Mouse (Mus musculus) stomach, embryonic 14.5 days (tissue): ENCODE results near the gene Nr6a1. TPM values are rescaled to one million over a fixed set of nuclear protein-coding genes. Genes with fewer than 3 reads are reported as not detected.

Source experiments
- ATAC-seq: fragments of 200-750 bp; cut with Nextera tagmentation; 2 replicates; pipeline ENCODE4 v1.8.0; 2017; ENCODE audit warnings: low read depth, moderate TSS enrichment; ENCODE audit not compliant: insufficient number of reproducible peaks, insufficient read depth, low FRiP score
- H3K27ac ChIP-seq: fragments of 300-500 bp; sonication (generic); 2 replicates; pipeline ENCODE4 v1.5.1; 2014; ENCODE audit warnings: mild to moderate bottlenecking, low read length, moderate library complexity, mixed read lengths
- H3K27me3 ChIP-seq: fragments of 300-500 bp; sonication (generic); 2 replicates; pipeline ENCODE4 v1.6.1; 2014; ENCODE audit warnings: low read length, control low read depth, mixed read lengths; ENCODE audit not compliant: control insufficient read depth, insufficient read depth
- H3K36me3 ChIP-seq: fragments of 300-500 bp; sonication (generic); 2 replicates; pipeline ENCODE4 v1.6.1; 2014; ENCODE audit warnings: mild to moderate bottlenecking, control low read depth, low read length, moderate library complexity, mixed read lengths; ENCODE audit not compliant: control insufficient read depth, insufficient read depth
- H3K4me1 ChIP-seq: fragments of 300-500 bp; sonication (generic); 2 replicates; pipeline ENCODE4 v1.6.1; 2014; ENCODE audit warnings: low read length, control low read depth, mixed read lengths; ENCODE audit not compliant: control insufficient read depth, insufficient read depth
- H3K4me2 ChIP-seq: fragments of 300-500 bp; sonication (generic); replicated peaks from 2 replicates; pipeline ENCODE4 v1.6.1; 2014; ENCODE audit warnings: low read depth, low read length, control low read depth
- H3K4me3 ChIP-seq: fragments of 300-500 bp; sonication (generic); 2 replicates; pipeline ENCODE4 v1.5.1; 2014; ENCODE audit warnings: low read depth, low read length, control low read depth
- H3K9ac ChIP-seq: fragments of 300-500 bp; sonication (generic); replicated peaks from 2 replicates; pipeline ENCODE4 v1.6.1; 2014; ENCODE audit warnings: low read depth, mild to moderate bottlenecking, control low read depth, low read length, moderate library complexity, mixed read lengths
- H3K9me3 ChIP-seq: fragments of 300-500 bp; sonication (generic); 2 replicates; pipeline ENCODE4 v1.6.1; 2016; ENCODE audit warnings: low read depth, low read length, control low read depth; ENCODE audit not compliant: control insufficient read depth
- WGBS: fragments of 180-500 bp; shearing (Covaris S2); extraction: QIAGEN DNeasy Blood & Tissue Kit; methylation state at CpG from one replicate; pipeline ENCODE4 v1.1.7; 2014; 5-methylcytosine and 5-hydroxymethylcytosine counted together
- polyA plus RNA-seq: library from polyadenylated mRNA; unstranded; fragments of >200 nt; fragmentation: Nextera tagmentation; extraction: Ambion mirVana; gene quantifications from 2 replicates; pipeline ENCODE4 v1.2.1, GENCODE M21; 2014

Gene Nr6a1
- polyA plus RNA-seq, 1 experiment from 2014 or later: 2.6 TPM

- Histone ChIP-seq H3K4me1 (peaks cover 6% of the 10 kb centered on the region; the same call in 1 of the 2 replicates), H3K9me3 (no peaks in the 10 kb centered on the region), H3K4me3 (no peak overlapping the region), H3K9ac (no peak overlapping the region), H3K27me3 (no peaks in the 10 kb centered on the region), H3K4me2 (no peak overlapping the region), H3K36me3 (no peaks in the 10 kb centered on the region), H3K27ac (no peak overlapping the region)
- 30% methylated on average over 4 of the region's 4 CpGs for WGBS
- ATAC-seq: no peak
Measured at GRCm38 (mm10) chr2:38787338-38787737, 140.2 kb downstream of the Nr6a1 start.

- Histone ChIP-seq H3K27me3 (no peaks in the 10 kb centered on the region), H3K27ac (no peak overlapping the region), H3K36me3 (no peaks in the 10 kb centered on the region), H3K4me3 (no peak overlapping the region), H3K4me1 (peaks cover 11% of the 10 kb centered on the region; the same call in 1 of the 2 replicates), H3K4me2 (no peak overlapping the region), H3K9me3 (no peaks in the 10 kb centered on the region), H3K9ac (no peak overlapping the region)
- no peak for ATAC-seq
- WGBS: 31% methylated on average over 5 of the region's 5 CpGs
Measured at GRCm38 (mm10) chr2:38786216-38786960, 141.1 kb downstream of the Nr6a1 start.

- no peak overlapping the region for H3K9ac ChIP-seq
- no peaks in the 10 kb centered on the region for H3K9me3 ChIP-seq
- H3K4me2 ChIP-seq: no peak overlapping the region
- WGBS: 38% methylated on average over 3 of the region's 3 CpGs
- H3K36me3 ChIP-seq: no peaks in the 10 kb centered on the region
- H3K4me1 ChIP-seq: peaks cover 11% of the 10 kb centered on the region; the same call in 1 of the 2 replicates
- H3K4me3 ChIP-seq: no peak overlapping the region
- ATAC-seq: no peak
- H3K27ac ChIP-seq: no peak overlapping the region
- H3K27me3 ChIP-seq: no peaks in the 10 kb centered on the region
Measured at GRCm38 (mm10) chr2:38785113-38785512, 142.4 kb downstream of the Nr6a1 start.

- Histone ChIP-seq H3K27me3 (no peaks in the 10 kb centered on the region), H3K9ac (no peak overlapping the region), H3K4me2 (no peak overlapping the region), H3K9me3 (no peaks in the 10 kb centered on the region), H3K4me1 (peaks cover 11% of the 10 kb centered on the region; the same call in 1 of the 2 replicates), H3K36me3 (no peaks in the 10 kb centered on the region), H3K27ac (no peak overlapping the region), H3K4me3 (no peak overlapping the region)
- WGBS: 27% methylated on average over 11 of the region's 11 CpGs
- no peak for ATAC-seq
Measured at GRCm38 (mm10) chr2:38784396-38784795, 143.1 kb downstream of the Nr6a1 start.

GRCm38 (mm10) chr2:38783364-38783763 is 144.1 kb downstream of the Nr6a1 start:
- no peaks in the 10 kb centered on the region for H3K27me3 ChIP-seq
- H3K4me3 ChIP-seq: no peak overlapping the region
- H3K9ac ChIP-seq: no peak overlapping the region
- no peaks in the 10 kb centered on the region for H3K36me3 ChIP-seq
- peaks cover 11% of the 10 kb centered on the region; the same call in 1 of the 2 replicates for H3K4me1 ChIP-seq
- H3K9me3 ChIP-seq: no peaks in the 10 kb centered on the region
- ATAC-seq: no peak
- no peak overlapping the region for H3K27ac ChIP-seq
- WGBS: 63% methylated on average over 5 of the region's 5 CpGs
- no peak overlapping the region for H3K4me2 ChIP-seq

GRCm38 (mm10) chr2:38782731-38783130 is 144.8 kb downstream of the Nr6a1 start:
- no peaks in the 10 kb centered on the region for H3K27me3 ChIP-seq
- ATAC-seq: no peak
- H3K36me3 ChIP-seq: no peaks in the 10 kb centered on the region
- 9% methylated on average over 1 of the region's 1 CpGs for WGBS
- H3K9ac ChIP-seq: no peak overlapping the region
- no peak overlapping the region for H3K27ac ChIP-seq
- H3K4me3 ChIP-seq: no peak overlapping the region
- H3K4me1 ChIP-seq: peaks cover 11% of the 10 kb centered on the region; the same call in 1 of the 2 replicates
- no peak overlapping the region for H3K4me2 ChIP-seq
- no peaks in the 10 kb centered on the region for H3K9me3 ChIP-seq

- no peaks in the 10 kb centered on the region for H3K9me3 ChIP-seq
- no peak overlapping the region for H3K9ac ChIP-seq
- no peak for ATAC-seq
- H3K27ac ChIP-seq: no peak overlapping the region
- no peaks in the 10 kb centered on the region for H3K36me3 ChIP-seq
- no peaks in the 10 kb centered on the region for H3K27me3 ChIP-seq
- H3K4me3 ChIP-seq: no peak overlapping the region
- peaks cover 11% of the 10 kb centered on the region; the same call in 1 of the 2 replicates for H3K4me1 ChIP-seq
- 16% methylated on average over 6 of the region's 6 CpGs for WGBS
- H3K4me2 ChIP-seq: no peak overlapping the region
Measured at GRCm38 (mm10) chr2:38781945-38782720, 145.4 kb downstream of the Nr6a1 start.

- ATAC-seq: no peak
- Histone ChIP-seq H3K4me2 (no peak overlapping the region), H3K9me3 (no peaks in the 10 kb centered on the region), H3K27me3 (no peaks in the 10 kb centered on the region), H3K4me3 (no peak overlapping the region), H3K27ac (no peak overlapping the region), H3K4me1 (peaks cover 8% of the 10 kb centered on the region; the same call in 1 of the 2 replicates), H3K9ac (no peak overlapping the region), H3K36me3 (no peaks in the 10 kb centered on the region)
- 78% methylated on average over 2 of the region's 2 CpGs for WGBS
Measured at GRCm38 (mm10) chr2:38779939-38780338, 147.5 kb downstream of the Nr6a1 start.
